Mouse (Mus musculus): ENCODE results near the gene Fam209.
A peak's percentile ranks its signal among the peaks of the same experiment; 100 is the strongest.

Gene Fam209

DNA sequence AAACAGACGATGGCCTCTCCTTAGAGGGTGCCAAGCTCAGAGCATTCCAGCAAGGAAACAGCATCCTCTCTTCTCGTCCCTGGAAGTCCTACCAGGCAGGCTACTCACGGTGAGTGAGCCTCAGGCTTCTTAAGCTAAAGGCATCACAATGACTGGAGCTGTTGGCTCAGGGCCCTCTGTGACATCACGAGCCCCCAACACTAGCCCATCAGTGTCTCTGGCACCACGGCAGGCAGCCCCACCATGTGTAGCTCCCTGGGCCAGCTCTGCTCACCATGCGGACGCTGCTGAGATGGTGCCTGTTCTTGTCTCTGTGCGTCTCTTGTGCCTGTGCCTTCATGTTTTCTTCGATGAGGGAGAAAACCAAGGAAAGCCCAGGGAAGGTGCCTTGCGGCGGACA, at the start of gene Fam209:
TSS of gene Fam209 (plus strand) at position 203 of the 400 bp plus-strand sequence.
- DNase-seq = no peak

DNA sequence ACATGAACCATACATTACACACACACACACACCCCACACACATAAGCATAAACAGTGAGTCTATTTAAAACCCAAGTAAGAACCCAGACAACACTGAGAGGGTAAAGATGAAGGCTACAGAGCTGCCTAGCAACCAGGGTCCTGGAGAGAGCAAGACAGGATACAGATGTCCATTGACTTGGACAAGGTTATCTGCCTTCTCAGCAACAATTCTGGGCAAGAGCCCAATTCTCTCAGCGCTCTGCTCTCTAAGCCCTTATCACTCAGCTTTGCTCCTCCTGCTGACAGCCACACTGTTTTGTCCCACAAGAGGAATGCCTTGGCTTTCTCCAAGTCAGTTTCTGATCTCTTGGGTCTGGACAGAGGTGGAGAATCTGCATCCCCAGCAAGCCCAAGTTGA, 41.7 kb upstream of the Fam209 start:
- no peak for DNase-seq

DNA sequence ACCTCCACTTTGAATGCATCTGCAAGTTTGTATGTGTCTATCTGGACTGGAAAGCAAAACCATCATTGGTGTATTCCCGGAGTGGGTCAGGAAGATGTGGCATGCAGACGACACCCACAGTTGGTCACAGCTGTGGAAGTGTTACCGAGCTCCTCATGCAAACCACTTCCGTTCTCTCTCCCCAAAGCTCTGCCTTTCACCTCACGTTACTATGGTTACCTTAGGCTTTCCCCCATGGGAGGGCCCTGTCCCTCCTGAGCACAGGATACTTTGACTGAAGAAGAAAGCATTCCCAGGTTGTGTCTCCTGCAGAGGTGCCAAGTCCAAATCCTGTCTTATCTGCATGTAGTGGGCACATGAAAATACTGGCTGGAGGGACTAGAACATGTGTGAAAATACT, 38.6 kb upstream of the Fam209 start:
- no peak for DNase-seq

DNA sequence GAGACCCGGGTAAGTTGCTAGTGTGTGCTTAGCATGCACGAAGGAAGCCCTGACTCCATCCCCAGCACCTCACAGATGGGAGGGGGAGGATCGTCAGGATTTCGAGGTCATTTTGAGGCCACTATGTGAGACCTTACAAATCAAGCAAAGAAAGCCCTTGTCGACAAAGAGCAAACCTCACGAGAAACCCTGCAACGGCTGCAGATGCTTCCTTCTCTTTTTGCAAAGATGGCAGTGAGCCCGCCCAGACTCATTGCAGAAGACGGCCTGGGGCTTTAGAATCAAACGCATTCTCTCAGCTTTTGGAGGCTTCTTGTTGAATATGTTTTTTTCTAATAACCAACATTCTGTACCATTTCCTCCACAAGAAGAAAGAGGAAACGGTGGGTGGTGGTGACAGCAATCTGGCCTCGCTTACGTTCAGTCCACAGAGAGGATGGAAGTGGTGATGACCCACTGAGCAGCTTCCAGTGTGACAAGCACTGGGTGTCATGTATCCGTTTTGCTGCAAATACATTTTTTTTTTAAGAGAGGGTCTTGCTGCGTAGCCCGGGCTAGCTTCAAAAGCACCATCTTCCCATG, 34.9 kb upstream of the Fam209 start:
- no peak for DNase-seq

- DNase-seq = peak; percentile 99
These were observed 32.3 kb upstream of the Fam209 start, which contains the start of gene Rtf2 for GRCm38 (mm10) chr2:172439843-172440639. Rtf2 (plus strand) TSS chr2:172440556.

DNA sequence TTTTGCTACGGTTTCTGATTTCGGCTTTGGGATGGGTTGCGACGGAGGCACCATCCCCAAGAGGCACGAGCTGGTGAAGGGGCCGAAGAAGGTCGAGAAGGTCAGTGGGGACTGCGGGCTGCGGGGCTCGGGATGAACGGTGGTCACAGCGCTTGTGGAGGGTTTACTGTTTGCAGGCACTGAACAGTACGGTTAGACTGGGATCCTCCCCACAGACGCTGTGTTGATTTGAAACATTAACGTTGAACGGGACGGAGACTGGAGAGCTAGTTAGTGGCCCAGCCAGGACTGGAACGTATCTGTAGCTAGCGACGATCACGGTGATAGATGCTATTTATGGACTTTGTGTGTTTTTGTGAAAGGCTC, 31.7 kb upstream of the Fam209 start:
- no peak for DNase-seq

GRCm38 (mm10) chr2:172441176-172441575, 31.1 kb upstream of the Fam209 start:
- DNase-seq = no peak

DNA sequence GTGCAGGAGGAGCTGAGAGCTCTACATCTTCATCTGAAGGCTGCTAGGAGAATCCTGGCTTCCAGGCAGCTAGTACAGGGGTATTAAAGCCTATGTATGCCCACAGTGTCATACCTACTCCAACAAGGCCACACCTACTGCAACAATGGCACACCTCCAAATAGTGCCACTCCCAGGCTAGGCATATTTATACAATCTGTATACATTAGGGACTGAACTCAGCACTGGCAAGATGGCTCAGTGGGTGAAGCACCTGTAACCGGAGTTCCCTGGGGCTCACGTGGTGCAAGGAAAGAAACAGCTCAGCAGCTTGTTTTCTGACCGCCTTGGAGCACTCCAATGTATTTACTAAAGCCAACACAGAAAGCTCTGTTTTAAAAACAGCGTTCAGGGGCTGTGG, 26.7 kb upstream of the Fam209 start:
- DNase-seq = no peak

- no peak for DNase-seq
These were observed 25.0 kb upstream of the Fam209 start for GRCm38 (mm10) chr2:172447317-172447716.

- no peak for DNase-seq
These were observed 24.0 kb upstream of the Fam209 start for GRCm38 (mm10) chr2:172448329-172448728.

DNA sequence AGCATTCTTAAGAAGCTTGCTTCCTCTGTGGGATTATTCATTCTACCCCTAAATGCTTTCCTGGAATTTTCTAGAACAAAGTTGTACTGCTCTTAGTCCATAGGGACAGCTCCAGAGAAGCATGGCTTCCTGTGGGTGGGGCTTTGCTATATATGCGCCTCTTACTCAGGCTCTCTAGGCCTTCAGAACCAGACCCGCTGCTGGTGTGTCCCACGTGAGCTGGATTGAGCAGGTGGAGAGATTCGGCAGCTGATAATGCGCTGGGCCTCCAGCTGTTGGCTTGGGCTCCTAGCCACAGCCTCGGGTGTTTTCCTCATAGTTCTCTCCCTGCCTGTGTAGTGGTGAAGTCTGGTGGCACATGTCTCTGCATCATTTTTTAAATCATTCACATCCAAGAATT, 21.7 kb upstream of the Fam209 start:
- DNase-seq = no peak

GRCm38 (mm10) chr2:172452031-172452430, 20.3 kb upstream of the Fam209 start:
- DNase-seq = no peak

DNA sequence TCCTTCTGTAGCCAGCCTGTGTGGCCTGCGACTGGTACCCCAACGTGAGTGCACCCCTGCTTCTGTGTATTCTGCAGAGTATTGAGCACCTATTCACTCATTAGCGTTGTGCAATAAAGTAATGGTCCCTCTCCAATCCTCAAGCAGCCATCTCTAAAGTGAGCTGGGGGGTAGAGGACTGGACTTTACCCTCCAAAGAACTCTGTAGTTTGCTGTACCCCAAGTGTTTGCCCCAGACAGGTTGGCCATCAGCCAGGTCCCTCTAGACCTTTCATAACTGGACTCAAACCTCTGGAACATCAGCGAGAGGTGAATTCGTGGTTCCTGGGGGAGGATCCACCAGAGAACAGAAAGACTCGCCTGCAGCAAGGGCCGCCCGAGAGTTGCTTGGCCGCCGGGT, 19.9 kb upstream of the Fam209 start:
- no peak for DNase-seq

DNA sequence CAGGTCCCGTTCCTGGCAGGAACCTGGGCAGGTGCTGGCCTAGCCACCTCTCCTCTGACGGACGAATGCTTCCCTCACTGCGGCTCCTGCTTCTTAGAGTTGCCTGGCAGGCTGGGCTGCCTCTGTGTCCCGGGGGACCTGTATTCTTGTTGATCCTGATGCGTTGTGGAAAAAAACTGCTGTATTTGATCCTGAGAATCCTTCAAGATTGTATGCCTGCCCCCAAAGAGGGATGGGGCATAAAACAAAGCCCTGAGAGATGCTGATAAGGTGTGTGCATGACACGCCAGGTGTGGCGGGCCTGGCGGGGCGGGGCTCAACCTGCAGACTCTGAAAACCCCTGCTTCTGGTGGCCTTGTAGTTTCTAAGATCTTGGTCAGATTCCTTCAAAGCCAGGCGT, 13.8 kb upstream of the Fam209 start, which contains the start of gene Gcnt7:
TSS of gene Gcnt7 (minus strand) at position 101 of the 400 bp plus-strand sequence.
- DNase-seq = no peak

DNA sequence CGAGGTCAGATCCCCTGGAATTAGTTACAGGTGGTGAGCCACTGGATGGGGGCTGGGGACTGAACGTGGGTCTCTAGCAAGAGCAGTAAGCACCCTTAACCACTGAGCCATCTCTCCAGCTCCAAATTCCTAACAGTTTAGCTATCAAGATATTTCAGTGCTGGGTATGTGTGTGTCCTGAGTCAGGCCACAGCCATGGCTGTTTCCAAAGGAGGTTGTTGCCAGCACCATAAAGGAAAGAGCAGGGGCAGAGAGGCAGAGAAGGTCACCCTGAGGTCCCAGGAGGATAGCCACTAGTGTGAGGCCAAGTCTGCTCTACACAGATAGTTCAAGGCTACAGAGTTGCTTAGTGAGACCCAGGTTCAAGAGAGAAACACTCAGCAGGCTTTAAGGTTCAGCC, 11.7 kb upstream of the Fam209 start:
- no peak for DNase-seq

DNA sequence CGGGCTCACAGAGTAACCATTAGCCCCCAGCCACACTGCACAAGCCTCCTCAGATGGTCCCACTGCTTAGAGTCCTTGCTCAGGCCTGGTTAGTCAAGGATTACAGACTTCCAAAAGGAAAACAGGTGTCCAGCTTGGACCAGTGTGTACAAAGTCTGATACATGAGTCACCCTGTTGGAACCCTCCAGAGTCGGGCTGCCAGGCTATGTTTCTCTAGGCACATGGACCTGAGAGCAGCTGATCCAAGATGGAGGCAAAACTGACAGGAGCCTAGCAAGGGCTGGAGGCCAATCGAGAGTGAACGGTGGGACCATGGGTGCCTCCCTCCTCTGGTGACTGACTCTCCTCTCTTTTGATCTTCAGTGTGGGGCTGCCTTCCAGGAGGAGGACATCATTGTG, 9.5 kb upstream of the Fam209 start:
- no peak for DNase-seq

- DNase-seq = no peak
These were observed 5.7 kb upstream of the Fam209 start for GRCm38 (mm10) chr2:172466427-172467132.

DNA sequence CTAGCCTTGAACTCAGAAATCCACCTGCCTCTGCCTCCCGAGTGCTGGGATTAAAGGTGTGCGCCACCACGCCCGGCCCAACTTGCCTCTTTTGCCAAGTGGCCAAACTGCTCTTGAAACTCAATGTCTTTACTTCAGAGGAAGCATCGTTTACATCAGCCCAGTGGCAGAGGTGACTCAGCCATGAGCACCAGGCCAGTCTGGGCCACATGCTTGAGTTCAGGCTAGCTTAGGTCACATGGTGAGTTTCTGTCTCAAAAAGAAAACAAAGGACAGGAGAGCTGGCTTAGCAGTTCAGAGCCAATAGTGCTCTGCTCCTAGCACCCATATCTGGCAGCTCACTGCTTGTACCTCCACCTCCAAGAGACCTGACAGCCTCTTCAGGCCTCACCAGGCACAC, 5.1 kb upstream of the Fam209 start:
- no peak for DNase-seq

GRCm38 (mm10) chr2:172468346-172468819, 3.9 kb upstream of the Fam209 start:
- DNase-seq = no peak

DNA sequence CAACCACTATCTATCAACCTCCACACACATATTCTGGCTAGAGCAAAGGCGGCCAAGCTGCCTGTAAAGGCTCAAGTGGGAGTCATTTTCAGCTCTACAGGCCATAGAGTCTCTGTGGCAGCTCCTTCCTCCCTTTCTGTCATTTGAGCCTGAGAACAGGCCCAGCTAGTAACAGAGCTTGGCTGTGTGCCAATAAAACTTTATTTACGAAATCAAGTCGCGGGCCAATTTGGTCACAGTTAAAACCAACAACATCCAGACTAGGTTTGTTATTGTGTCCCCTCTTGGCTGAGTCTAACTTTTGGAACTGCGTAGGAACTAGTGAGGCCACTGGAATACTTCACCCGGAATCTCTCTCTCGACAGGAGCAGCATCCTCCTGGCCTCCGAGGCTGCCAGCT, 1.3 kb downstream of the Fam209 start:
- no peak for DNase-seq

- no peak for DNase-seq
These were observed 2.6 kb downstream of the Fam209 start for GRCm38 (mm10) chr2:172474970-172475369.

DNA sequence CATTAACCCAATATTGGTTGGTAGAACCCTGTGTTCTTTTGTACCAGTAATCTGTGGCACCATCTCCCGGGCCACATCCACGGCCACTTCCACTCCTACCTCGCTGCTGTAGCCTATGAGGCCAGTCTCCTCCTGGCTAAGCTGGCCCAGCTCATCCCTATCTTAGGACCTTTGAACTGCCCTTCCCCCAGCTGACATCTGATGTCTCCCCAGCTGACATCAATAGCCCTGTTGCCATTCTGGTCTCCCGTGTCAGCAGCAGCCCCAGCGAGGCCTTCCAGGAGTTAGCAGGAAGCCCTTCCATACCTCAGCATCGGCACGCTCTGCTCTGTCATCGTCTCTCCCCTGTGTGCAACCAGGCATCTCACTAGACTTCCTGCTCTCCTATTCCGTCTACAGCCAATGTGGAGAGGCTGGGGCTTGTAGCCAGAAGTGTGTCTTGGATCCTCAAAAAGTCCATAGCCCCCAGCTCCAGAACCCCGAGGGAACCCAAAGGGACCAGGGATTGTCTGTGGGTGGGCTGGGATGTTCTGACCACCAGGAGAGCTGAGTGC, 4.5 kb downstream of the Fam209 start:
- DNase-seq = no peak

DNA sequence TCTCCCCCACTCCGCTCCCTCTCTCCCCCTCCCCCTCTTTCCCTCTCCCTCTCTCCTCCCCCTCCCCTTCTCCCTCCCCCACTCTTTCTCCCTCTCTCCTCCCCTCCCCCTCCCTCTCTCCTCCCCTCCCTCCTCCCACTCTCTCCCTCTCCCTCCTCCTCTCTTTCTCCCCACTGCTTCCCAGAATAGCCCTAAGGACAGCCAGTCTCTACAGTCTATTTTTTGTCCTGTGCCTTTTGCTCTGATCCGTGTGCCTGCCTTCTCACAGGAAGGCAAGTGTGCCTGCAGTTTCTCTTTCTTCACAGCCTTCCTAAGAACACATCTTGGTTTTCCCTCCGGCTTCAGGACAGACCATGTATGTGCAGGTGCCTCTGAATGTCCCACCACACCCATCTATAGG, 5.0 kb downstream of the Fam209 start:
- no peak for DNase-seq

GRCm38 (mm10) chr2:172477860-172478259, 5.5 kb downstream of the Fam209 start:
- DNase-seq = no peak
